Mouse (Mus musculus): ENCODE results near the gene Prkca. TPM values are rescaled to one million over a fixed set of nuclear protein-coding genes. Genes with fewer than 3 reads are reported as not detected.

The Prkca gene
- polyA plus RNA-seq, 1 experiment from 2014 or later, result 5.4 TPM

- H3K4me2 ChIP-seq (replicated peaks), result no peak overlapping the region
- no peak for ATAC-seq (ENCODE audit: low FRiP score, low read depth)
- WGBS, result 80% methylated on average over 2 of the region's 2 CpGs
- no peak overlapping the region for H3K27ac ChIP-seq (replicated peaks)
- no peaks in the 10 kb centered on the region for H3K9me3 ChIP-seq
- no peaks in the 10 kb centered on the region for H3K4me1 ChIP-seq
- H3K27me3 ChIP-seq, result no peaks in the 10 kb centered on the region
- H3K9ac ChIP-seq (replicated peaks), result no peak overlapping the region
- no peak overlapping the region for H3K4me3 ChIP-seq
- H3K36me3 ChIP-seq, result no peaks in the 10 kb centered on the region
These were observed 31.8 kb downstream of the Prkca start for GRCm38 (mm10) chr11:108311912-108312311.

DNA sequence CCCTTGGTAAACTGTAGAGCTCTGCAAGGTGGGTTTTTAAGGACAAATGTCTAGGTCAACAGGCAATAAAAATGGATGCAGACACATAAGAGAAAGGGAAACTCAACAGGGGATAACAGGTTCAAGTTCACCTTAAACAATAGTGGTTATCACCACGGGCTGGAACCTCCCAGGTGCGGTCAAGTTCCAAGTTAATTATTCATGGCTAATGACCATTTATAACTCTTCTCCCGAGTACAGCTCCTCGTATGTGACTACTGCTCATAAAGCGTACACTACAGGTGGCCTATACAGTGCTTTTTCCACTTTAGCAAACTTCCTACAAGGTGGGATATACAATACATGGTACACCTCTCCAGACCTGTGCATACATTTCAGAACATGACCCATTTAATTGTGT is 33.9 kb downstream of the Prkca start:
- no peak for ATAC-seq (ENCODE audit: low FRiP score, low read depth)
- WGBS, result 92% methylated on average over 5 of the region's 5 CpGs
- Histone ChIP-seq H3K9me3 (no peaks in the 10 kb centered on the region), H3K27me3 (no peaks in the 10 kb centered on the region), H3K9ac (replicated peaks) (no peak overlapping the region), H3K36me3 (no peaks in the 10 kb centered on the region), H3K4me1 (no peaks in the 10 kb centered on the region), H3K27ac (replicated peaks) (no peak overlapping the region), H3K4me3 (no peak overlapping the region), H3K4me2 (replicated peaks) (no peak overlapping the region)

- H3K27ac ChIP-seq (replicated peaks), result no peak overlapping the region
- no peak overlapping the region for H3K4me3 ChIP-seq
- no peaks in the 10 kb centered on the region for H3K9me3 ChIP-seq
- H3K4me2 ChIP-seq (replicated peaks), result no peak overlapping the region
- no peaks in the 10 kb centered on the region for H3K4me1 ChIP-seq
- no peaks in the 10 kb centered on the region for H3K27me3 ChIP-seq
- ATAC-seq (ENCODE audit: low FRiP score, low read depth), result no peak
- 94% methylated on average over 5 of the region's 5 CpGs for WGBS
- H3K9ac ChIP-seq (replicated peaks), result no peak overlapping the region
- H3K36me3 ChIP-seq, result no peaks in the 10 kb centered on the region
These were observed 35.5 kb downstream of the Prkca start for GRCm38 (mm10) chr11:108308253-108308652.

GRCm38 (mm10) chr11:108307258-108307657 is 36.5 kb downstream of the Prkca start:
- ATAC-seq (ENCODE audit: low FRiP score, low read depth), result no peak
- Histone ChIP-seq H3K27me3 (no peaks in the 10 kb centered on the region), H3K4me3 (no peak overlapping the region), H3K36me3 (no peaks in the 10 kb centered on the region), H3K9me3 (no peaks in the 10 kb centered on the region), H3K4me1 (no peaks in the 10 kb centered on the region), H3K27ac (replicated peaks) (no peak overlapping the region), H3K9ac (replicated peaks) (no peak overlapping the region), H3K4me2 (replicated peaks) (no peak overlapping the region)
- WGBS, result 91% methylated on average over 7 of the region's 7 CpGs

DNA sequence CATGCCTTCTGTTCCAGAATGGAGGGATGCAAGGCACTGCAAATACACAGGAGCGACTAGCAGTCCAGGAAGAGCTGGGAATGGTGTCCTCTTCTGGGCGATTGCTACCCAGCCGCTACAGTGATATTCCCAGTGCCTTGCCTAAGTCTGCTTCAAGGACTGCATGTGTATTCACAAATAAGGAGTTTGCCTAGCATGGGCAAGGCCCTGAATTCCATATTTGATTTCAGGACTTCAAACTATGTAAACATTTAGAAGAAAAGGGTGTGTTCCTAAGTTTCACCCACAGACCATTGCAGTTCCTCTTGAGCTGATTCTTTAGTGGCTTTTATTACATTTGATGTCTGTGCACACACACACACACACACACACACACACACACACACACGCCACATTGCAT is 39.9 kb downstream of the Prkca start:
- no peak overlapping the region for H3K4me2 ChIP-seq (replicated peaks)
- peaks cover 2% of the 10 kb centered on the region; the same call in 1 of the 2 replicates for H3K27me3 ChIP-seq
- 94% methylated on average over 4 of the region's 4 CpGs for WGBS
- H3K4me1 ChIP-seq, result peaks cover 3% of the 10 kb centered on the region; the same call in 1 of the 2 replicates
- no peak overlapping the region for H3K9ac ChIP-seq (replicated peaks)
- H3K9me3 ChIP-seq, result no peaks in the 10 kb centered on the region
- no peak for ATAC-seq (ENCODE audit: low FRiP score, low read depth)
- no peak overlapping the region for H3K4me3 ChIP-seq
- no peak overlapping the region for H3K27ac ChIP-seq (replicated peaks)
- H3K36me3 ChIP-seq, result no peaks in the 10 kb centered on the region

GRCm38 (mm10) chr11:108301796-108302490 is 41.8 kb downstream of the Prkca start:
- 83% methylated on average over 10 of the region's 10 CpGs for WGBS
- no peak overlapping the region for H3K27ac ChIP-seq (replicated peaks)
- no peak overlapping the region for H3K4me2 ChIP-seq (replicated peaks)
- H3K4me3 ChIP-seq, result no peak overlapping the region
- ATAC-seq (ENCODE audit: low FRiP score, low read depth), result no peak
- H3K36me3 ChIP-seq, result no peaks in the 10 kb centered on the region
- H3K4me1 ChIP-seq, result peaks cover 14% of the 10 kb centered on the region
- peaks cover 2% of the 10 kb centered on the region; the same call in 1 of the 2 replicates for H3K27me3 ChIP-seq
- no peaks in the 10 kb centered on the region for H3K9me3 ChIP-seq
- H3K9ac ChIP-seq (replicated peaks), result no peak overlapping the region

GRCm38 (mm10) chr11:108301036-108301435 is 42.7 kb downstream of the Prkca start:
- 73% methylated on average over 6 of the region's 6 CpGs for WGBS
- Histone ChIP-seq H3K27me3 (peaks cover 2% of the 10 kb centered on the region; the same call in 1 of the 2 replicates), H3K4me2 (replicated peaks) (no peak overlapping the region), H3K9me3 (no peaks in the 10 kb centered on the region), H3K4me1 (peaks cover 14% of the 10 kb centered on the region), H3K9ac (replicated peaks) (no peak overlapping the region), H3K27ac (replicated peaks) (no peak overlapping the region), H3K36me3 (no peaks in the 10 kb centered on the region), H3K4me3 (no peak overlapping the region)
- no peak for ATAC-seq (ENCODE audit: low FRiP score, low read depth)

DNA sequence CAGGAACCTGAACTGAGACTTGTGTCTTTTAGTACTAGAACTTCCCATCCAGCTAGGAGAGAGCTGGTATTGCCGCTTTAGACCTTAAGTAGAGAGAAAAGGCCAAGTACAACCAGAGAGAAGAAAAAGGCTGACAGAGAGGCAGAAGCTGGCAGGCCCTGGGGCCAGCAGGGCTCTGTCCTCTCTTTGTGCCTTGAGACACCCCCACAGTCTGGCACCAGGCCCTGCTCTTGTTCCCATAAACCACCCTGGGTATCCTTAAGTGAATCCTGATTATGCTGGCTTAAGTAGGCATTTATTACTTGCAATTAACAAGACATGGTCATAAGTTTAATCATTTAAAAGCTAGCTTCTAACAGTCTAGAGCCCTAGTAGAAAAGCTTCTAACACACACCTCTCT is 43.3 kb downstream of the Prkca start:
- no peaks in the 10 kb centered on the region for H3K9me3 ChIP-seq
- H3K9ac ChIP-seq (replicated peaks), result no peak overlapping the region
- H3K4me2 ChIP-seq (replicated peaks), result no peak overlapping the region
- ATAC-seq (ENCODE audit: low FRiP score, low read depth), result no peak
- peaks cover 14% of the 10 kb centered on the region for H3K4me1 ChIP-seq
- H3K27me3 ChIP-seq, result peaks cover 2% of the 10 kb centered on the region; the same call in 1 of the 2 replicates
- WGBS, result 94% methylated on average over 1 of the region's 1 CpGs
- H3K4me3 ChIP-seq, result no peak overlapping the region
- no peak overlapping the region for H3K27ac ChIP-seq (replicated peaks)
- no peaks in the 10 kb centered on the region for H3K36me3 ChIP-seq

DNA sequence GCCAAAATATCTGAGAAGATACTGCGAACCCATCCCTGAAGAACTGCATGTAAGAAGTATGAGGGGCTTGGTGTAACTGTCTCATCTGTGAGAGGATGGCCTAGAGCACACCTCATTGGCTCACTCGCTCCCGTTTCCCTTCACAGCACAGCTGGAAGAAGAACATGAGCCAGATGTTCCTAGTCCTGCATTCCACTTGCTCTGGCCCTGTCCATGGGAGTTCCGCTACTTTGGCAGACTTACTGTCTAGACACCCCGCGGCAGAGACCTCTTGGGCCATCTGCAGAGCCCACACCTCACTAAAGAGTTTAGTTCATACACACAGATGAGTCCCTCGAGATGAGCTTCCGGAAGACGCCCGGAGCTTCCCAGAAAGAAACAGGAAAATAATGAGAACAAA is 43.8 kb downstream of the Prkca start:
- Histone ChIP-seq H3K4me1 (peaks cover 16% of the 10 kb centered on the region), H3K9ac (replicated peaks) (no peak overlapping the region), H3K27ac (replicated peaks) (no peak overlapping the region), H3K4me2 (replicated peaks) (no peak overlapping the region), H3K36me3 (no peaks in the 10 kb centered on the region), H3K27me3 (peaks cover 2% of the 10 kb centered on the region; the same call in 1 of the 2 replicates), H3K4me3 (no peak overlapping the region), H3K9me3 (no peaks in the 10 kb centered on the region)
- 88% methylated on average over 10 of the region's 10 CpGs for WGBS
- no peak for ATAC-seq (ENCODE audit: low FRiP score, low read depth)

DNA sequence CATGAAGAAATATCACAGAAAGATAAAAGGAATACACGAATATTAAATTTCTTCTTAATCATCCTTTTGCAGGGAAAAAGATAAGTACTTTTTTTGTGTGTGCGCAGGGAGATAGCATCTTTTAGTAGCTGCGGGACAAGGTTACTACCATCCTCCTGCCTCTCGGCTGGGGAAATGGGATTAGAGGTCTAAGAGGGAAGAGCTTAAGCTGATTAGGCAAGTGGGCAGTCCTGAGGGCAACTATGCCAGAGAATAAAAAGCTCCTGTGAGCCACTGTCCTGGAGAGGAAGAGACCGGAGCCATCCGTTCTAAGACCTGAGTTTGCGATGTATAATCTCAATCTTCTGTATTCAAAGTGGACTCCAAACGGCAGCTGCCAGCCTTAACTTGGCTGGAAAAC is 45.8 kb downstream of the Prkca start:
- H3K4me2 ChIP-seq (replicated peaks), result no peak overlapping the region
- H3K36me3 ChIP-seq, result no peaks in the 10 kb centered on the region
- 24% methylated on average over 8 of the region's 8 CpGs for WGBS
- ATAC-seq (ENCODE audit: low FRiP score, low read depth), result no peak
- no peak overlapping the region for H3K4me3 ChIP-seq
- H3K4me1 ChIP-seq, result peaks cover 16% of the 10 kb centered on the region
- H3K9ac ChIP-seq (replicated peaks), result no peak overlapping the region
- no peaks in the 10 kb centered on the region for H3K9me3 ChIP-seq
- peaks cover 2% of the 10 kb centered on the region; the same call in 1 of the 2 replicates for H3K27me3 ChIP-seq
- no peak overlapping the region for H3K27ac ChIP-seq (replicated peaks)

DNA sequence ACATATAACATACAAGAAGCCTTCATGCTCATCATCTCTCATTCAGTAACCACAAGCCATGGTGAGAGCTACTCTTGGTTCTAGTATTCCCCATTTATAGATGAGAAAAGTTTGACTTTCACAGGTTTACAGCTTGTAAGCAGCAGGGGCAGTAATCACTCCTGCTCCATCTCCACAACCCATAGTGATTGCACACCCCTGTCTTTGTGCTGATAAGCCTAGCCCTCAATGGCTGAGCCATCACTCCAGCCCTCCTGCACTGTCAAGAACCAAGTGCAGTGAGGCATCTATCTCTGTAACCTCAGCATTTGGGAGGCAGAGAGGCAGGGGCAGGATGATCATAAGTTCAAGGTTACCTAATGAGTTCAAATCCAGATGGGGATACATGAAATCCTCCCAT is 48.4 kb downstream of the Prkca start:
- H3K4me1 ChIP-seq, result peaks cover 13% of the 10 kb centered on the region; the same call in 1 of the 2 replicates
- H3K36me3 ChIP-seq, result no peaks in the 10 kb centered on the region
- no peak overlapping the region for H3K27ac ChIP-seq (replicated peaks)
- no peak overlapping the region for H3K4me2 ChIP-seq (replicated peaks)
- H3K4me3 ChIP-seq, result no peak overlapping the region
- no peaks in the 10 kb centered on the region for H3K9me3 ChIP-seq
- peaks cover 2% of the 10 kb centered on the region; the same call in 1 of the 2 replicates for H3K27me3 ChIP-seq
- no peak overlapping the region for H3K9ac ChIP-seq (replicated peaks)
- no peak for ATAC-seq (ENCODE audit: low FRiP score, low read depth)

- Histone ChIP-seq H3K36me3 (no peaks in the 10 kb centered on the region), H3K27ac (replicated peaks) (no peak overlapping the region), H3K4me2 (replicated peaks) (no peak overlapping the region), H3K4me1 (peaks cover 13% of the 10 kb centered on the region; the same call in 1 of the 2 replicates), H3K4me3 (no peak overlapping the region), H3K27me3 (no peaks in the 10 kb centered on the region; the same call in 1 of the 2 replicates), H3K9me3 (no peaks in the 10 kb centered on the region), H3K9ac (replicated peaks) (no peak overlapping the region)
- no peak for ATAC-seq (ENCODE audit: low FRiP score, low read depth)
- 91% methylated on average over 12 of the region's 12 CpGs for WGBS
These were observed 49.4 kb downstream of the Prkca start for GRCm38 (mm10) chr11:108294305-108294813.
